Mouse (Mus musculus) cerebellum, adult 9-11 months (tissue): ENCODE data around the gene Spry2.

ENCODE experiments used
- DNase-seq: peaks from one replicate; pipeline ENCODE4 v3.0.0; 2022

Spry2 gene

DNA sequence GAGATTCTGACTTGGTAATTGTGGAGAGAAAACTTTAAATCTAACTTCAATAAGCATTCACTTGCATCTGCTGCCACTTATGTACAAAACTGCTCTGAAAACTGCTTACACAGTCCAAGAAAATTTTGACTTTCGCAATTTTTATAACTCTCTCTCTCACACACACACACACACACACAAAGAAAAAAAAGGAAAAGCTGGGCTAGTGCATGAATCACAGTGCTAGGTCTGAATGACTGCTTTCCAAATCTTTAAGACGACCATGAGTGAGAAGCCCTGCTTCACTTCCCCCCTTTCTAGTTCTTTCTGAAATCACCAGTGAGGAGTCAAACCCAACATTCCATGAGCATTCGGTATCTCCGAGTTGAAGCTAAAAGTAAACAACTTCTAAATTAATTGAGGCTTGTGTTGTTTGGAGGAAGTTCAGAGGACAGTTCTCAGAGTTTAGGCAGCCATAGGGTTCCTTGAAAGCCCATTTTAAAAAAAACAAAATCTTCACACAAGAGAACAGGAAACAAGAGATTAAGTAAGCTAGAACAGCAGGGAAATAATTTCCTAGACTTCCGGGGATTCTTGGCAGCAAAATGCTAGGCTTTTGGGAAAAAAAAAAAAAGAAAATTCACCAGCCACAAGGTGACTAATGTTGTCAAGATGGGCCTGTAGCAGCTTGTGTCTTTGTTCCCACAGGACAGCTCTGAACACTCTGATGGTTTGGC is 5.9 kb downstream of the Spry2 start:
- DNase-seq = no peak

DNA sequence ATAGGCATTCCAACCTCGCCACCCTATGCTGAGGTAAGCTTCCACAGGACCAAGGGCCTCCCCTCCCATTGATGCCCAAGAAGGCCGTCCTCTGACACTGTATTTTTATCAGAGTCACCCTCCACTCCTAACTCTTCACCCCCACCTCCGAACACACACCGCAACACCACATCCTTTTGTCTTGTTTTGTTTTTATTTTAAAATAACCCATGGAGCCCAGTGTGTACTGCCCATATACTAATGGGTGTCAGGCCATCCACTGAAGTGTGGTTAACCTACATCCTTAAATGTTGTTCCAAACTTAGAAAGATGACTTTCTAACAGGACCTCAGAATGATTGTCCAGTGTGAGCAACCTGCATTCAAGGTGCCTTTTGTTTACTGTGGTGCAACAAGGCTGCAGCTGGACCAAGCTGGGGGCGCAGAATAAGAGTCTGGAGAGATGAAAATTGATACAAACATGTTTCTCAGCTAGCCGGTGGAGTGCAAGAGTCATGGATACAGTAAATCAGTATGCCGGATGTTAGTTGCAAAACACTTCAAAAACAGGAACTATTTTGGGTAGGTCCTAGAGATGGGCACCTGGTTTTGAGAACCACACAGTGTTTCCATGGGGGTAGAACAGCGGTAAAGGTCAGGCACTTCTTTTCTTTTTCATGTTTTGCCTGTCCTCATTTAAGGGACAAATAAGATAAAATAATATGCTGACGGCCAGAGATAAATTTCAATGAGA is 9.8 kb downstream of the Spry2 start:
- no peak for DNase-seq

DNA sequence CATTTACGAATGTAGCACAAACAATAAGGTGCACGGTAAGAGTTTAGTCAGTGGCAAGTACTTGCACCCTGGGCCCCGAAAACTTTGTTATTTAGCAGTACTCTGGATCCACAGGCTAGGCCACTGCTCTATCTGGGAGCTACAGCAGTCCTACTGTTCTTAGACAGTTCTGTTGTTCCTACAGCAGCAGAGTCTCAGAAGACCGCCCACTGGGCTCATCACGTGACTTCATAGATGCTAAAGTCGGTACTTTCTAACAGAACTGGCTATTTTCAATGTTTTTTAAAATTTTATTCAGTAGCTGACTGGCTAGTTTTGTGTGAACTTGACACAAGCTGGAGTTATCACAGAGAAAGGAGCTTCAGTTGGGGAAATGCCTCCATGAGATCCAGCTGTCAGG is 11.4 kb downstream of the Spry2 start:
- no peak for DNase-seq

DNA sequence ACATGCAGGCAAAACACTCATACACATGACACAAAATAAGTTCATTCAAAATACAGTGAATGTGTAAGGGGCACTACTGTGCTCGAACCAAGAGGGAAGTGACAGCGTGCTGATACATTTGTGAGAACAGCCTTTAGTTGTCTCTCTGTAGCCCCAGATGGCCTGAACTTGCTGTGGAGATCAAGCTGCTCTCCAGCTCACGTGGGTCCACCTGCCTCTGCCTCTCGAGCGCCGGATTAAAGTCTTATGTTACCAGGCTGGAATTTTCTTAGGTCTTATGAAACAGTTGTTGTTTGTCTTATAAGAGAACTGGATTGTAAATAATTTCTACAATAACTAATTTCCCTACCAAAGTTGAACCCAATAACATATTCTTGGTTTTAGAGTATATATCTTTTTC is 13.4 kb downstream of the Spry2 start:
- DNase-seq = no peak

DNA sequence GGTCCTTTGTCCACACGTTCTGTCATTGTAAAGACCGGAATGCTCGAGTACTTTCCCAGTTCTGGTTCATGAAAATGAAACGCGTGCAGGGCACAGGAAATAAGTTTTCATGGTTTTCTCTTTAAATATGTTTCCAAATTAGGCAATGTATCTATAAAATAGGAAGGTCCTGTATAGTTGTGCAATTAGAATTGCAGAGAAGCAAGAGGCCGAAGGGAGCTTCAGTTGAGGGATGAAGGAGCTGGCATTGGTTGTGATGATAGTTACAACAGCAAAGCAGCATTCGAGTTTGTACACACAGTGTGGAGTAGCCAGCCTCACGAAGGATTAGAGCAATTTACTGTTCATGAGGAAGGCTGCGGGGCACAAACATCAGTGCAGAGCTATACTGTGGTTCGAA is 18.3 kb downstream of the Spry2 start:
- DNase-seq = no peak

- DNase-seq = no peak
These were observed 20.2 kb downstream of the Spry2 start for GRCm38 (mm10) chr14:105876375-105876774.

DNA sequence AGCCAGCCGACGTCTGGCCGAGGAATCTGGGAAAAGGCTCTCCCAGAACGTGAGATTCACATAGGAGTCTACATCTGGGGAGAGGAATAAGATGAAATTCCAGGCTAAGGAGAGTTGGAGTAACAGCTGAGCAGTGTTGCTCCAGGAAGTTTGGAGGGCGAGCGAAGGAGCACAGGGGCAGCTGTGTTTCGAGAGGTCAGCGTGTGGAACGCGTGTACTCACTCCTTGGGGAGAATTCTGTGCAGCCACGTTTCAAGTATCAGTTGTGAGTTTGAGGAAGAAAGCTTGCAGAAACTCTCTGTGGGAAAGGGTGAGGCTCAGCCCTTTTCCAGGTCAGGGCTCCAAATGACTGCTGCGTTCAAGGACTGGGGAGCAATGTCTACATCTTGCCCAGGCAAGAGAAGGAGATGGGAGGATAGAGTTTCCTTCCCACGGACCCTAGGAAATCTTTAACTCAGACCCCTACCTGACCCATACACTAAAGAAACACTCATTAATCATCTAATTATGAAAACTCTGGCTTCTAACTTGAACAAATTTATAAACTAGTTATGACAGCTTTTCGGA is 26.2 kb downstream of the Spry2 start:
- no peak for DNase-seq

GRCm38 (mm10) chr14:105865381-105865938 is 31.2 kb downstream of the Spry2 start:
- no peak for DNase-seq

- no peak for DNase-seq
These were observed 34.4 kb downstream of the Spry2 start for GRCm38 (mm10) chr14:105862199-105862598.

GRCm38 (mm10) chr14:105860920-105861319 is 35.7 kb downstream of the Spry2 start:
- DNase-seq = no peak

DNA sequence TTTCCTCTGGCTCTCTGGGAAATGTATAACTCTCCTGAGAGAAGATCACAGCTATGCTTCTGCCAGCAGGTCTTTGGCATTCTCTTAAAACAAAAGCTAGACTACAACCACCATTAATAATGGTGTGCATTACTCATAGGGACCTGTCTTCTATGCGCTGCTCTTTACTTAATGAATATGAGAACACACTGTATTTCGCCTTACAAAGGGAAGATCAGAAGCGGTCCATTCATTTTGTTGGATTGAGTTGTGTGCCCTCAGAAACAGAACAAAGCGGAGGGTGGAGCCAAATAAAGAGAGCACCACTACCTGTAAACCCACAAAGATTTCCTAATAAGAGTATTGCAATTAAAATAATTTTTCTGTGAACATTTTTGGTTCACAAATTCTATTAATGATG is 36.3 kb downstream of the Spry2 start:
- no peak for DNase-seq

GRCm38 (mm10) chr14:105859876-105860275 is 36.7 kb downstream of the Spry2 start:
- DNase-seq = no peak

DNA sequence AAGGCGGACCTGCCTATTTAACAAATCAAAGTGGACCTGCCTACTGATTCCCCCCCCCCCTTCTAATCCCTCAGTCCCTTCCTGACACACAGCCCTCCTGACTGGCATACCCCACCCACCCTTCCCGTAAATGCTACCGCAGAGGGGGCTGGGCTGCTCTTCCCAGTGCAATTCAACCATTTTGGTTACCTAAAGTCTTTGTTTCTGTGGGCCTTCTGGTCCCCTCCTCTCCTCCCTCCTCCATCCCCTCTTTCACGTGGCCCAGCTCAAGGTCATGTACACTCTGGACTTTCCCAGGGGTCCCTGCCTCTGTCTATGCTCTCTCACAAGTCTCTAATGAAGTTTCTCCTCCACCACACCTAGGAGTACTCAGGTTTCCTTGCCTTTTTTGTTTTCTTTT is 37.3 kb downstream of the Spry2 start:
- no peak for DNase-seq

- no peak for DNase-seq
These were observed 37.7 kb downstream of the Spry2 start for GRCm38 (mm10) chr14:105858935-105859334.

DNA sequence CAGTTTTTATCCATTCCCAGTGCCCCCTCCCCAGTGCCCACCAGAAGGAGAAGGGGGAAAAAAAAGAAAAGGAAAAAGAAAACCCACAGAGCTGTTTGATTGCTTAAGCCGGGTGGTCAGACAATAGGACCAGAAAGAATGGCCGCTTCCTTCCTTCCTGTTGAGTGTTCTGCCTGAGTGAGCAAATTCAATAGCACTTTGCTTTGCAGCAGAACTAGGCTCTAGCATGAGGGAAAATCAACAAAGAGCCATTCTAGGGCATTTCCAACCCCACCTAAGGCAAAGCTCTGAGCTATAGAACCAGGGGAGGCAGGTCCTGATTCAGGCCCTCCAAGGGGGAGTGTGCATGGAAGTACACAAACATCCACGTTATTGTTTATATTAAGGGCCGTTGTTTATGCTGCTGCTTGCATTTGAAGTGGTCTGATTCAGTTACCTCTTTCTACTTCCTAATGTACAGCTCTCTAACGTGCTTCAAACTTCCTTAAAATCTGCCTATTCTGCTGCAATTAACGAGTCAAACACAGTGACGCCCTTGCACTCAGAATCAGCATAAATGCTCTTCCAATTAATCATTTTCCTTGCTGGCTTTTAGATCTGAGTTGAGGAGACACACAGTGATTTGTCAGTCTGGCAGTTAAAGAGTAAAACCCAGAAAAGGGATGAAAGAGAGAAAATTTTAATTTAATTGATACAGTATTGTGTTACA is 45.1 kb downstream of the Spry2 start:
- DNase-seq = no peak
